Mouse (Mus musculus) embryonic facial prominence, embryonic 14.5 days (tissue): ENCODE data around the gene Oasl1. TPM values are rescaled to one million over a fixed set of nuclear protein-coding genes. Genes with fewer than 3 reads are reported as not detected.
A peak's percentile ranks its signal among the peaks of the same experiment; 100 is the strongest.
"Not testable (repeated sequence)": the region's sequence is repeated elsewhere in the genome, so short reads cannot be mapped to it uniquely, and the experiment has no call there.

Experiments
- ATAC-seq: fragments of 200-750 bp; cut with Nextera tagmentation; 2 replicates; pipeline ENCODE4 v1.8.0; 2017; ENCODE audit warnings: low read depth, moderate number of reproducible peaks, moderate TSS enrichment
- DNase-seq: peaks from one replicate; pipeline ENCODE4 v3.0.0-alpha.2; 2015; ENCODE audit warnings: low spot score
- H3K27ac ChIP-seq: fragments of 300-500 bp; sonication (generic); replicated peaks from 2 replicates; pipeline ENCODE4 v1.5.1; 2014; ENCODE audit warnings: low read depth, mild to moderate bottlenecking, low read length, moderate library complexity
- H3K27me3 ChIP-seq: fragments of 300-500 bp; sonication (generic); replicated peaks from 2 replicates; pipeline ENCODE4 v1.6.1; 2014; ENCODE audit warnings: low read length; ENCODE audit not compliant: control insufficient read depth, insufficient read depth
- H3K36me3 ChIP-seq: fragments of 300-500 bp; sonication (generic); 2 replicates; pipeline ENCODE4 v1.6.1; 2014; ENCODE audit warnings: low read length, mixed read lengths; ENCODE audit not compliant: control insufficient read depth, insufficient read depth
- H3K4me1 ChIP-seq: fragments of 300-500 bp; sonication (generic); 2 replicates; pipeline ENCODE4 v1.6.1; 2014; ENCODE audit warnings: antibody characterized with exemption, low read length; ENCODE audit not compliant: control insufficient read depth, insufficient read depth
- H3K4me2 ChIP-seq: fragments of 300-500 bp; sonication (generic); 2 replicates; pipeline ENCODE4 v1.6.1; 2014; ENCODE audit warnings: low read depth, mild to moderate bottlenecking, low read length, moderate library complexity, mixed read lengths
- H3K4me3 ChIP-seq: fragments of 300-500 bp; sonication (generic); 2 replicates; pipeline ENCODE4 v1.5.1; 2014; ENCODE audit warnings: low read depth, mild to moderate bottlenecking, low read length
- H3K9ac ChIP-seq: fragments of 300-500 bp; sonication (generic); 2 replicates; pipeline ENCODE4 v1.6.1; 2014; ENCODE audit warnings: low read depth, mild to moderate bottlenecking, low read length, moderate library complexity, mixed read lengths
- H3K9me3 ChIP-seq: fragments of 300-500 bp; sonication (generic); 2 replicates; pipeline ENCODE4 v1.6.1; 2016; ENCODE audit warnings: low read length; ENCODE audit not compliant: control insufficient read depth
- WGBS: fragments of 180-500 bp; shearing (Covaris S2); extraction: QIAGEN DNeasy Blood & Tissue Kit; methylation state at CpG from one replicate; pipeline ENCODE4 v1.1.7; 2014; 5-methylcytosine and 5-hydroxymethylcytosine counted together
- polyA plus RNA-seq: library from polyadenylated mRNA; unstranded; fragments of >200 nt; fragmentation: Nextera tagmentation; extraction: Ambion mirVana; gene quantifications from 2 replicates; pipeline ENCODE4 v1.2.1, GENCODE M21; 2014

The Oasl1 gene
- 0.56 and 0.85 TPM in 2 replicates for polyA plus RNA-seq

GRCm38 (mm10) chr5:114922998-114923473, at the start of gene Oasl1:
Gene Oasl1 (plus strand): TSS chr5:114923240.
- H3K27me3 ChIP-seq, result no peaks in the 10 kb centered on the region
- H3K9ac ChIP-seq, result peak within 1 kb of the TSS; percentile 51
- H3K36me3 ChIP-seq, result no peaks in the 10 kb centered on the region
- 36% methylated on average over 15 of the region's 15 CpGs for WGBS
- H3K4me2 ChIP-seq, result peak within 1 kb of the TSS; percentile 46
- ATAC-seq, result no peak
- H3K4me3 ChIP-seq, result peak within 1 kb of the TSS; percentile 26
- H3K9me3 ChIP-seq, result no peaks in the 10 kb centered on the region
- H3K4me1 ChIP-seq, result peaks cover 6% of the 10 kb centered on the region
- no peak within 1 kb of the TSS for H3K27ac ChIP-seq
- peak; percentile 40 for DNase-seq

DNA sequence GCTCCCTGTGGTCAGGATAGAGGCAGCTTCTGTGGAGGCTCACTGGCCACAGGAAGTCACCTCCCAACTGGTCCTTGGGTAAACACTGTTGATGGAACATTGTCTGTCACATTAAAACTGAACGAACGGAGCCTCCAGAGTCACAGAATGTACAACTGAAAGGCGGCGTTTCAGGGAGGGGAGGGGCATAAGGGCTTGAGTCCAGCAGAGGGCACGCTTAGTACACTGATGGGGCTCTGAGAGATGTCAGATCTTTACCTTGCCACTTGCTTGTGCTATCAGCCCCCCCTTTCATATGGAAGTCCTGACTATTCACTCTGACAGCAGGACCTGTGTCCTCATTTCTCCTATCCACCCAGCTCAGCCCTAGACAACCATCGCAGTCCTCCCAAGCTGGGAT, 47.2 kb upstream of the Oasl1 start:
- Histone ChIP-seq H3K4me1 (peaks cover 9% of the 10 kb centered on the region; the same call in 1 of the 2 replicates), H3K4me2 (no peak overlapping the region), H3K36me3 (no peaks in the 10 kb centered on the region), H3K9me3 (no peaks in the 10 kb centered on the region), H3K4me3 (no peak overlapping the region), H3K9ac (0 out of 2 replicates have a peak overlapping the region, but pooled peaks have one; percentile 0), H3K27me3 (no peaks in the 10 kb centered on the region), H3K27ac (no peak overlapping the region)
- DNase-seq (peak; percentile 29), ATAC-seq (peak; percentile 62; the same call in 1 of the 2 replicates)
- WGBS, result 44% methylated on average over 6 of the region's 6 CpGs

DNA sequence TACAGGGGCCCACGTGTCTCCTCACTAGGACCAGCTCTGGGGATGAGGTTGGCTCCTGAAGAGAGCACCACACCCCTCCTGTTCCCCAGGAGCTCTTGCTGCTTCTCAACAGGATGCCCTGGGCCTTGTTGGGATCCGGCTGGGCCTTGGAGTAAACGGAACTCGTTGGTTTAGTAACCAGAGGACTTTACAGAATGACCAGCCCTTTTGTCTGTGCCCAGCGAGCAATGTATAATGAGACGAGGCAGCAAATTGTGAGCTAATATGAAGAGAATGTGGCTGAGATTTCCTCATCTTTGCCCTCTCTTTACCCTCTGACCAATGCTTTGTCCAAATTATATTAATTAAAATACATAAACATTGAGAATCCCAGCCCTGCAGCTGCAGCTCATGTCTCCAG, 46.7 kb upstream of the Oasl1 start:
- Histone ChIP-seq H3K4me2 (no peak overlapping the region), H3K4me3 (no peak overlapping the region), H3K4me1 (peaks cover 9% of the 10 kb centered on the region; the same call in 1 of the 2 replicates), H3K36me3 (no peaks in the 10 kb centered on the region), H3K27me3 (no peaks in the 10 kb centered on the region), H3K9ac (0 out of 2 replicates have a peak overlapping the region, but pooled peaks have one; percentile 0), H3K27ac (no peak overlapping the region), H3K9me3 (no peaks in the 10 kb centered on the region)
- DNase-seq (peak; percentile 59), ATAC-seq (peak; percentile 44; the same call in 1 of the 2 replicates)
- WGBS, result 43% methylated on average over 6 of the region's 6 CpGs

GRCm38 (mm10) chr5:114877487-114877886, 45.6 kb upstream of the Oasl1 start:
- Histone ChIP-seq H3K36me3 (no peaks in the 10 kb centered on the region), H3K27me3 (no peaks in the 10 kb centered on the region), H3K9ac (no peak overlapping the region), H3K4me1 (peaks cover 9% of the 10 kb centered on the region; the same call in 1 of the 2 replicates), H3K4me2 (no peak overlapping the region), H3K27ac (no peak overlapping the region), H3K4me3 (no peak overlapping the region), H3K9me3 (no peaks in the 10 kb centered on the region)
- DNase-seq (no peak), ATAC-seq (no peak)
- 67% methylated on average over 7 of the region's 7 CpGs for WGBS

DNA sequence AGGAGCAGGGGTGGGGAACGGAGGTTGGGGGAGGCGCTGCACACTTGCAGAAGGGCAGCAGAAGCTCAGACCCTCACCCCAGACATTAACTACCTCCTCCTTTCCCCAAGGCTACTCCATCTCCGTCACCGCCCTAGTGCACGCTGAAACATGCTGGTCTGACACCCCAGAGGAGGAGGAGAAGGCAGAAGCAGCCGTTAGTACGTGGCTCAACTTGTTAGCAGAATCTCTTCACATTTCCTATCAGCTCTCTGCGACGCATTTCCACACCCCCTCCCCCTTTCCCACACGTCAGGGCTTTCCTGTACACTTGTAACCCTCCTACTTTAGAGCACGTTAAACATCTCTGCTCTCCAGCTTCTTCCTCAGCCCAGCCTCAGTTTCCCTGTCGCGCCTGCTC, 43.6 kb upstream of the Oasl1 start:
- no peaks in the 10 kb centered on the region for H3K9me3 ChIP-seq
- H3K4me1 ChIP-seq, result peaks cover 9% of the 10 kb centered on the region; the same call in 1 of the 2 replicates
- DNase-seq, result peak; percentile 77
- H3K9ac ChIP-seq, result no peak overlapping the region
- peak; percentile 68 for ATAC-seq
- no peak overlapping the region for H3K4me3 ChIP-seq
- 60% methylated on average over 12 of the region's 13 CpGs for WGBS
- no peak overlapping the region for H3K27ac ChIP-seq
- H3K27me3 ChIP-seq, result no peaks in the 10 kb centered on the region
- no peak overlapping the region for H3K4me2 ChIP-seq
- H3K36me3 ChIP-seq, result no peaks in the 10 kb centered on the region

- not testable (repeated sequence) for H3K36me3 ChIP-seq, H3K4me1 ChIP-seq, DNase-seq, H3K27ac ChIP-seq, H3K9me3 ChIP-seq, H3K27me3 ChIP-seq, H3K9ac ChIP-seq, H3K4me3 ChIP-seq, ATAC-seq, H3K4me2 ChIP-seq
- 83% methylated on average over 6 of the region's 7 CpGs for WGBS
Observed at GRCm38 (mm10) chr5:114882319-114882718, 40.7 kb upstream of the Oasl1 start.

GRCm38 (mm10) chr5:114883022-114883421, 40.0 kb upstream of the Oasl1 start:
- 82% methylated on average over 11 of the region's 11 CpGs for WGBS
- Histone ChIP-seq H3K9me3 (no peaks in the 10 kb centered on the region), H3K27me3 (no peaks in the 10 kb centered on the region), H3K4me1 (no peaks in the 10 kb centered on the region), H3K27ac (no peak overlapping the region), H3K4me3 (no peak overlapping the region), H3K36me3 (no peaks in the 10 kb centered on the region), H3K9ac (no peak overlapping the region), H3K4me2 (no peak overlapping the region)
- DNase-seq (no peak), ATAC-seq (no peak)

DNA sequence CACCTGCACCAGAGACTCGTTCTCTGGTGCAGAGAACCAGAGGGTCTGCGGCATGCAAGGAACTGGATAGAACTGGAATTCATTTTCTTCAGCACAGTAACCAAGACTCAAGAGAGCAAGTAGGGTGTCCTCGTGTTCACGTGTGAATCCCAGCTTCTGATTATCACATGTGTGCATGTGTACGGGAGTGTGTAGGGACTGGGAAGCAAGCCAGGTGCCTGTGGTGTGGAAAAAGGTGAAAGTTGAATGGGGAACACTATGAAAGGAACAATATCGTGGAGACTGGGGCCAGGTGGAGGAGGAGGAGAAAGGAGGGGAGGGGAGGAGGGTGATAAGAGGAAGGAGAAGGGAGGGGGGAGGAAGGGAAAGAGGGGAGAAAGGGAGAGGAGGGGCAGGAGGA, 36.2 kb upstream of the Oasl1 start:
- Histone ChIP-seq H3K4me1 (no peaks in the 10 kb centered on the region), H3K4me3 (no peak overlapping the region), H3K36me3 (no peaks in the 10 kb centered on the region), H3K27me3 (no peaks in the 10 kb centered on the region), H3K9me3 (no peaks in the 10 kb centered on the region), H3K9ac (no peak overlapping the region), H3K27ac (no peak overlapping the region), H3K4me2 (no peak overlapping the region)
- ATAC-seq, result no peak
- no peak for DNase-seq
- WGBS, result 81% methylated on average over 6 of the region's 6 CpGs

- peak; percentile 53 for DNase-seq
- peak; percentile 82; the same call in 1 of the 2 replicates for ATAC-seq
- Histone ChIP-seq H3K27ac (no peak overlapping the region), H3K27me3 (no peaks in the 10 kb centered on the region), H3K4me3 (no peak overlapping the region), H3K4me2 (no peak overlapping the region), H3K9me3 (no peaks in the 10 kb centered on the region), H3K9ac (no peak overlapping the region), H3K36me3 (no peaks in the 10 kb centered on the region), H3K4me1 (no peaks in the 10 kb centered on the region)
- WGBS, result 31% methylated on average over 2 of the region's 2 CpGs
Observed at GRCm38 (mm10) chr5:114888995-114889394, 34.0 kb upstream of the Oasl1 start.
